Comparison of ENCODE assay signal across 18 mouse cellular contexts in the genomic region with DNA sequence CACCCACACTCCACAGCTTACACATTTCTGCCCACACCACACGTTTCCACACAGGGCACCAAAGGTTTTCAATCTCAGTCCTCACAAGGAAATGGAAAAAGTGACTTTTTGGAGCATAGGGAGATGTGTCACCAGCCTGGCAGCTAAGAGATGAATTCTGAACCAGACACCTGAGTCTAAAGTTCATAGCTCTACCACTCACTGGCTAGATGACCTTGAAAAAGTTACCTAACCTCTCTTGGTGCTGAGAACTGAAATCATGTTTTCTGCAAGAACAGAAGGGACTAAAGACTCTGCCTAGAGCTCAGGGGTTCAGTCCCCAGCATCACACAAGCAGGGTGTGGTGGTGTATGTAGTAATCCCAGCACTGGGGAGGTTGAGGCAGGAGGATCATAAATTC.
"Had no signal": no experiment of that assay in that cellular context is flagged by ENCODE, and none has a peak within 500 bp of the region (broad histone marks: within the 10 kb centered on the region; RNA-seq: fewer than 3 reads in every experiment).

No protein-coding gene starts in this region.

- H3K4me3 ChIP-seq: heart, embryonic 10.5 days; heart, embryonic 12.5 days; hindbrain, embryonic 10.5 days; hindbrain, embryonic 13.5 days; hindbrain, embryonic 15.5 days; kidney, embryonic 15.5 days; limb, embryonic 10.5 days; limb, embryonic 12.5 days; liver, embryonic 13.5 days; liver, embryonic 15.5 days had no signal

- H3K36me3 ChIP-seq: heart, embryonic 10.5 days; heart, embryonic 12.5 days; hindbrain, embryonic 10.5 days; hindbrain, embryonic 13.5 days; hindbrain, embryonic 15.5 days; kidney, embryonic 15.5 days; limb, embryonic 10.5 days; limb, embryonic 12.5 days had no signal

- H3K4me2 ChIP-seq: heart, embryonic 12.5 days; hindbrain, embryonic 13.5 days; hindbrain, embryonic 15.5 days; kidney, embryonic 15.5 days; limb, embryonic 12.5 days; liver, embryonic 13.5 days; liver, embryonic 15.5 days had no signal

- H3K27me3 ChIP-seq: heart, embryonic 12.5 days; hindbrain, embryonic 13.5 days; hindbrain, embryonic 15.5 days; kidney, embryonic 15.5 days; limb, embryonic 12.5 days; liver, embryonic 13.5 days; liver, embryonic 15.5 days had no signal

- H3K9ac ChIP-seq: heart, embryonic 12.5 days; hindbrain, embryonic 13.5 days; hindbrain, embryonic 15.5 days; kidney, embryonic 15.5 days; limb, embryonic 12.5 days; liver, embryonic 13.5 days; liver, embryonic 15.5 days had no signal

- H3K27ac ChIP-seq: heart, embryonic 10.5 days; hindbrain, embryonic 10.5 days; hindbrain, embryonic 13.5 days; hindbrain, embryonic 15.5 days; hindbrain, postnatal 0 days; kidney, embryonic 15.5 days; kidney, postnatal 0 days; limb, embryonic 10.5 days; limb, embryonic 12.5 days; liver, embryonic 13.5 days had no signal

- H3K9me3 ChIP-seq: heart, embryonic 10.5 days; heart, embryonic 12.5 days; hindbrain, embryonic 10.5 days; hindbrain, embryonic 13.5 days; hindbrain, embryonic 15.5 days; kidney, embryonic 15.5 days; limb, embryonic 10.5 days; limb, embryonic 12.5 days; liver, embryonic 13.5 days; liver, embryonic 15.5 days had no signal

- DNase-seq: heart, postnatal 10 days; kidney, adult 11 months; kidney, adult 9 months; kidney, postnatal 14 days; layer of hippocampus, adult 9-11 months; layer of hippocampus, postnatal 36 days; liver, embryonic 13.5 days had no signal

- ATAC-seq: hindbrain, postnatal 0 days had no signal
